Mouse (Mus musculus) olfactory bulb, adult 2 months (tissue): Measurements from ENCODE around the gene Dctpp1. TPM values are rescaled to one million over a fixed set of nuclear protein-coding genes. Genes with fewer than 3 reads are reported as not detected.

Experiments used
- H3K27ac ChIP-seq: fragments of 200-500 bp; 2 replicates; pipeline ENCODE4 v1.5.1; 2012; ENCODE audit warnings: low read depth, low read length; ENCODE audit not compliant: insufficient read depth
- H3K4me1 ChIP-seq: fragments of 200-500 bp; 2 replicates; pipeline ENCODE4 v1.6.1; 2012; ENCODE audit warnings: low read length; ENCODE audit not compliant: control insufficient read depth, insufficient read depth
- H3K4me3 ChIP-seq: fragments of 200-500 bp; 2 replicates; pipeline ENCODE4 v1.5.1; 2012; ENCODE audit warnings: mild to moderate bottlenecking, low read depth, low read length, moderate library complexity; ENCODE audit not compliant: insufficient read depth
- CTCF ChIP-seq: fragments of 200-500 bp; IDR thresholded peaks from 2 replicates; pipeline ENCODE4 v1.5.1; 2012; ENCODE audit warnings: low read depth, mild to moderate bottlenecking, low read length, moderate library complexity; ENCODE audit not compliant: insufficient read depth
- POLR2A ChIP-seq: fragments of 200-500 bp; IDR thresholded peaks from 2 replicates; pipeline ENCODE4 v1.6.1; 2012; ENCODE audit warnings: mild to moderate bottlenecking, low read depth, low read length, moderate library complexity; ENCODE audit not compliant: insufficient read depth
- WGBS: fragments of 180-500 bp; shearing (Covaris S2); methylation state at CpG from one replicate; pipeline ENCODE4 v1.1.7; 2018; 5-methylcytosine and 5-hydroxymethylcytosine counted together
- polyA plus RNA-seq: library from polyadenylated mRNA; stranded (reverse); fragments of >200 nt; gene quantifications from 2 replicates; pipeline ENCODE4 v1.2.4, GENCODE M21; 2012; ENCODE audit warnings: low replicate concordance; ENCODE audit not compliant: missing spikeins, insufficient read depth, insufficient read length

Dctpp1 gene
- polyA plus RNA-seq, 1 experiment: not detected

- H3K4me3 ChIP-seq: peak within 1 kb of the TSS; percentile 60
- TF ChIP-seq POLR2A: peak; percentile 32; the same call in 1 of the 2 replicates
- peak; percentile 24; the same call in 1 of the 2 replicates for TF ChIP-seq CTCF
- peak within 1 kb of the TSS; percentile 77 for H3K27ac ChIP-seq
- WGBS: under 1% methylated on average over 43 of the region's 44 CpGs
- H3K4me1 ChIP-seq: peaks cover 11% of the 10 kb centered on the region
Observed at GRCm38 (mm10) chr7:127208553-127209438, 51.7 kb downstream of the Dctpp1 start, which contains the start of gene Mylpf. Mylpf (plus strand) TSS chr7:127208890.

GRCm38 (mm10) chr7:127208295-127208552, 52.3 kb downstream of the Dctpp1 start, which contains the start of gene Tbc1d10b:
Tbc1d10b (minus strand) TSS chr7:127208468.
- peak within 1 kb of the TSS; percentile 77 for H3K27ac ChIP-seq
- H3K4me3 ChIP-seq: peak within 1 kb of the TSS; percentile 60
- under 1% methylated on average over 42 of the region's 44 CpGs for WGBS
- TF ChIP-seq CTCF (no peak), POLR2A (no peak)
- H3K4me1 ChIP-seq: peaks cover 11% of the 10 kb centered on the region

- TF ChIP-seq CTCF (0 out of 2 replicates have a peak, but pooled peaks have one; percentile 21), POLR2A (no peak)
- Histone ChIP-seq H3K4me1 (peaks cover 11% of the 10 kb centered on the region), H3K27ac (0 out of 2 replicates have a peak overlapping the region, but pooled peaks have one; percentile 1), H3K4me3 (peak overlapping the region; percentile 60)
- under 1% methylated on average over 52 of the region's 53 CpGs for WGBS
Observed at GRCm38 (mm10) chr7:127207374-127208294, 52.9 kb downstream of the Dctpp1 start.

Other genes starting within 250 kb of the Dctpp1 start
- not detected in 2 replicates for gene Mvp, start 246.1 kb downstream of the Dctpp1 start, polyA plus RNA-seq
- gene Pagr1b, start 244.2 kb downstream of the Dctpp1 start, polyA plus RNA-seq: not detected in 2 replicates
- not detected in 2 replicates for gene Pagr1a, start 243.4 kb downstream of the Dctpp1 start, polyA plus RNA-seq
- not detected in 2 replicates for gene Gm42742, start 239.6 kb downstream of the Dctpp1 start, polyA plus RNA-seq
- not detected in 2 replicates for gene Prrt2, start 239.5 kb downstream of the Dctpp1 start, polyA plus RNA-seq
- gene Maz, start 233.7 kb downstream of the Dctpp1 start, polyA plus RNA-seq: 437 and 572 TPM in 2 replicates
- gene Kif22, start 218.2 kb downstream of the Dctpp1 start, polyA plus RNA-seq: not detected in 2 replicates
- gene Zg16, start 173.4 kb downstream of the Dctpp1 start, polyA plus RNA-seq: not detected in 2 replicates
- not detected in 2 replicates for gene AI467606, start 169.3 kb downstream of the Dctpp1 start, polyA plus RNA-seq
- gene Qprt, start 138.5 kb downstream of the Dctpp1 start, polyA plus RNA-seq: not detected in 2 replicates
- gene Spn, start 122.9 kb downstream of the Dctpp1 start, polyA plus RNA-seq: not detected in 2 replicates
- gene Cd2bp2, start 64.7 kb downstream of the Dctpp1 start, polyA plus RNA-seq: not detected in 2 replicates
- gene Tbc1d10b, start 52.2 kb downstream of the Dctpp1 start, polyA plus RNA-seq: not detected in 2 replicates
- gene Mylpf, start 51.8 kb downstream of the Dctpp1 start, polyA plus RNA-seq: not detected in 2 replicates
- not detected in 2 replicates for gene Zfp553, start 27.6 kb downstream of the Dctpp1 start, polyA plus RNA-seq
- gene Sept1, start 27.6 kb downstream of the Dctpp1 start, polyA plus RNA-seq: 2,394 TPM in 1 of 2 replicates, not detected in the other
- gene Zfp771, start 16.4 kb downstream of the Dctpp1 start, polyA plus RNA-seq: not detected in 2 replicates
- not detected in 2 replicates for gene Sephs2, start 13.3 kb upstream of the Dctpp1 start, polyA plus RNA-seq
- 156 TPM in 1 of 2 replicates, not detected in the other for gene Itgal, start 35.6 kb upstream of the Dctpp1 start, polyA plus RNA-seq
- not detected in 2 replicates for gene Zfp768, start 84.9 kb upstream of the Dctpp1 start, polyA plus RNA-seq
- gene Zfp747, start 115.3 kb upstream of the Dctpp1 start, polyA plus RNA-seq: not detected in 2 replicates
- gene 9130019O22Rik, start 126.5 kb upstream of the Dctpp1 start, polyA plus RNA-seq: not detected in 2 replicates
- gene E430018J23Rik, start 132.9 kb upstream of the Dctpp1 start, polyA plus RNA-seq: not detected in 2 replicates
- gene Zfp764, start 146.1 kb upstream of the Dctpp1 start, polyA plus RNA-seq: not detected in 2 replicates
- not detected in 2 replicates for gene Zfp688, start 161.4 kb upstream of the Dctpp1 start, polyA plus RNA-seq
- not detected in 2 replicates for gene Zfp689, start 188.4 kb upstream of the Dctpp1 start, polyA plus RNA-seq
- not detected in 2 replicates for gene Prr14, start 198.9 kb upstream of the Dctpp1 start, polyA plus RNA-seq
- not detected in 2 replicates for gene Fbrs, start 218.5 kb upstream of the Dctpp1 start, polyA plus RNA-seq